Mouse (Mus musculus): Measurements from ENCODE around the gene Fbl. TPM values are rescaled to one million over a fixed set of nuclear protein-coding genes. Genes with fewer than 3 reads are reported as not detected.

Gene Fbl
- polyA plus RNA-seq, 1 experiment, result 72.4 TPM

DNA sequence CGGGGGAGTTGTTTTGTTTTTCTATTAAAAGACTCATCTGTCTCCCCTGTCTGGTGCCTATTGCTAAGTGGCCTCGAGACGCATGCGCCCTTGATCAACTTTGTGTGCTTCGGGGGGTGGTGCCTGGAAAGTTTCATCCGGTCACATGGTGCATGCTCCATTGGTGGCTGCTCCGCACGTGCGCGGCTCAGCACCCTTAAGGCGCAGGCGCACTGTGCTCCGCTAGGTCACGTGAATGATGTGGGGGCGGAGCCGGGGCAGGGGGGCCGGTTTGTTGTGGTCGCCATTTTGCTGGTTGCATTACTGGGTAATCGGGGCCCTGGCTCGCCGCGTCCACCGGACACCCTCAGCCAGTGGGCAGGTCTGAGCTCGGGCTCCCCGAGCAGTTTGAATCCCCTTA lies 9.7 kb downstream of the Fbl start, which contains the start of gene Dyrk1b:
Dyrk1b (plus strand) TSS at position 242 of the 400 bp plus-strand sequence.
- WGBS, result 1% methylated on average over 25 of the region's 25 CpGs
- H3K36me3 ChIP-seq (ENCODE audit: control insufficient read depth, insufficient read depth, low read length), result peaks cover 41% of the 10 kb centered on the region
- peak within 1 kb of the TSS; percentile 90 for H3K4me3 ChIP-seq (ENCODE audit: control insufficient read depth, insufficient read depth, low read length)
- H3K27me3 ChIP-seq (ENCODE audit: control insufficient read depth, insufficient read depth, low read length), result no peaks in the 10 kb centered on the region
- DNase-seq, result peak; percentile 99
- no peak for TF ChIP-seq CTCF (IDR thresholded peaks at IDR 0.05; ENCODE audit: borderline replicate concordance, control insufficient read depth, extremely low read depth, insufficient read depth, low read length, poor library complexity)
- 0 out of 2 replicates have a peak, but pooled peaks have one; percentile 38 for TF ChIP-seq POLR2A (IDR thresholded peaks at IDR 0.05; ENCODE audit: control insufficient read depth, extremely low read depth, insufficient read depth, low read length, poor library complexity)
- H3K4me1 ChIP-seq (replicated peaks; ENCODE audit: control insufficient read depth, insufficient read depth, low read length), result peaks cover 10% of the 10 kb centered on the region
- H3K27ac ChIP-seq (ENCODE audit: control insufficient read depth, insufficient read depth, low read length), result peak within 1 kb of the TSS; percentile 27

DNA sequence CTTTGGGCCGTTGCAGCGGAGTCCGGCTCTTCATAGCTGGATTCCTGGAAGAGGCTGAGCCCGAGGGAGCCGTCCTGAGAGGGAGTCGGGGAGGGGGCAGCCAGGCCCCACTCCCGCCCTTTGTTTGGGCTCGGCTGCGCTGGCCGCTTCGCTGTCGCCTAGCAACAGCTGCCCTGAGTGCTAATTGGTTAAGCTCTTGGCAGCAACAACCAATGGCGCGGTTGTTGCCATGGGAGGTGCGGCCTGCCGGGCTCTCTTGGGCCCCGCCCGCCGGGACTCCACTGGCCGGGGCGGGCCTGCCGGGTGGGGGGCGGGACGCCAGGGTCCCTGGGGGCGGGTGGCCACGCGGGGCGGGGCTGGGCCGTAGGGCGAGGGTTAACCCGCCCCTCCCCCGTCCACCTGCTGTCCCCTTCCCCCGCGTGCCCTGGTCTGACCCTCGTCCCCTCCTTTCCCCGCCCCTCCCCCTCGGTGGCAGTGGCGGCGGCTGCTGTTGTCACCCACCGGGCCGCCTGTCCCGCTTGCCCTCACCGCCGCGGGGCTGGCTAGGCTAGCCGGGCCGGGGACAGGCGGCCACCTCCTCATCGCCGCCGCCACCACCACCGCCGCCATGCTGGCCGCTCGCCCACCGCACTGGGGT lies 10.3 kb downstream of the Fbl start:
- DNase-seq, result peak; percentile 92
- under 1% methylated on average over 51 of the region's 56 CpGs for WGBS
- Histone ChIP-seq H3K4me3 (ENCODE audit: control insufficient read depth, insufficient read depth, low read length) (peak overlapping the region; percentile 90), H3K4me1 (replicated peaks; ENCODE audit: control insufficient read depth, insufficient read depth, low read length) (peaks cover 10% of the 10 kb centered on the region), H3K27ac (ENCODE audit: control insufficient read depth, insufficient read depth, low read length) (peak overlapping the region; percentile 27), H3K36me3 (ENCODE audit: control insufficient read depth, insufficient read depth, low read length) (peaks cover 47% of the 10 kb centered on the region), H3K27me3 (ENCODE audit: control insufficient read depth, insufficient read depth, low read length) (no peaks in the 10 kb centered on the region)
- TF ChIP-seq POLR2A (IDR thresholded peaks at IDR 0.05; ENCODE audit: control insufficient read depth, extremely low read depth, insufficient read depth, low read length, poor library complexity) (0 out of 2 replicates have a peak, but pooled peaks have one; percentile 13), CTCF (IDR thresholded peaks at IDR 0.05; ENCODE audit: borderline replicate concordance, control insufficient read depth, extremely low read depth, insufficient read depth, low read length, poor library complexity) (no peak)

DNA sequence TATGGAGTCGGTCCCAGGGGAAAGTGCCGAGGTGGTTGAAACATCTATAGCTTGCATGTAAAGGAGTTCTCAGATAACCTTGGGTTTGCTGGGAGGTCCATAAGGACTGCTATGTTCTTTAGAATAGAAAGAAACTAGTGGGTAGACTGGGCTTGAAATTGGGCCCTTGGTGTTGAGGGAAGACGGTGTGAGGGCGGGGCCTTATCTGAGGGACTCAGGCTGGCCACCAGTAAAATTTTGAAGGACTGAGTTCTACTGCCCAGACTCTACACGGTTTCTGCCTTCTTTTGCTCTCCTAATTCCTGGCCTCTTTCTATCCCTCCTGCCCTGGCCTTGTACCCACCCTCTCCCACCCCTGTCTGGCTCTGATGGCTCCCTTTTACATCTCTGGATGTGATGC lies 11.4 kb downstream of the Fbl start:
- H3K36me3 ChIP-seq (ENCODE audit: control insufficient read depth, insufficient read depth, low read length), result peaks cover 58% of the 10 kb centered on the region
- no peak overlapping the region for H3K4me3 ChIP-seq (ENCODE audit: control insufficient read depth, insufficient read depth, low read length)
- H3K27me3 ChIP-seq (ENCODE audit: control insufficient read depth, insufficient read depth, low read length), result no peaks in the 10 kb centered on the region
- H3K4me1 ChIP-seq (replicated peaks; ENCODE audit: control insufficient read depth, insufficient read depth, low read length), result peaks cover 10% of the 10 kb centered on the region
- no peak for DNase-seq
- TF ChIP-seq POLR2A (IDR thresholded peaks at IDR 0.05; ENCODE audit: control insufficient read depth, extremely low read depth, insufficient read depth, low read length, poor library complexity) (no peak), CTCF (IDR thresholded peaks at IDR 0.05; ENCODE audit: borderline replicate concordance, control insufficient read depth, extremely low read depth, insufficient read depth, low read length, poor library complexity) (no peak)
- no peak overlapping the region for H3K27ac ChIP-seq (ENCODE audit: control insufficient read depth, insufficient read depth, low read length)
- 91% methylated on average over 5 of the region's 5 CpGs for WGBS

DNA sequence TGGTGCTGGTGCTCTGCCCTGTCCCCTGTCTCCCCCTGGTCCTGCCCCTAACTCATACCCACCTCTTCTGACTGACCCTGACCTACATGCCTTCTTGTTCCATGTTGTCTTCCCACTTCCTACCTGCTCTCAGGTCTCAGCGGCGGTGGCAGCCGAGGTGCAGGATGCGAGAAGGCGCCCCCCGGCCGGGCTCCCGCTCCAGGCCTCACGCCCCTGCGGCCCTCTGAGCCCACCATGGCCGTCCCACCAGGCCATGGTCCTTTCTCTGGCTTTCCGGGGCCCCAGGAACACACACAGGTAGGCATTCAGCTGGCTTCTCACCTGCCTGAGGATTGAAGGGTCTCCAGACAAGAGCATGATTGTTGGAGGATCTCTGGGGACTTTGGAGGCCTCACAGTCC lies 11.9 kb downstream of the Fbl start:
- no peak for DNase-seq
- peaks cover 59% of the 10 kb centered on the region for H3K36me3 ChIP-seq (ENCODE audit: control insufficient read depth, insufficient read depth, low read length)
- no peak overlapping the region for H3K4me3 ChIP-seq (ENCODE audit: control insufficient read depth, insufficient read depth, low read length)
- H3K27me3 ChIP-seq (ENCODE audit: control insufficient read depth, insufficient read depth, low read length), result no peaks in the 10 kb centered on the region
- H3K4me1 ChIP-seq (replicated peaks; ENCODE audit: control insufficient read depth, insufficient read depth, low read length), result peaks cover 10% of the 10 kb centered on the region
- no peak overlapping the region for H3K27ac ChIP-seq (ENCODE audit: control insufficient read depth, insufficient read depth, low read length)
- WGBS, result 96% methylated on average over 12 of the region's 12 CpGs
- TF ChIP-seq POLR2A (IDR thresholded peaks at IDR 0.05; ENCODE audit: control insufficient read depth, extremely low read depth, insufficient read depth, low read length, poor library complexity) (no peak), CTCF (IDR thresholded peaks at IDR 0.05; ENCODE audit: borderline replicate concordance, control insufficient read depth, extremely low read depth, insufficient read depth, low read length, poor library complexity) (no peak)

DNA sequence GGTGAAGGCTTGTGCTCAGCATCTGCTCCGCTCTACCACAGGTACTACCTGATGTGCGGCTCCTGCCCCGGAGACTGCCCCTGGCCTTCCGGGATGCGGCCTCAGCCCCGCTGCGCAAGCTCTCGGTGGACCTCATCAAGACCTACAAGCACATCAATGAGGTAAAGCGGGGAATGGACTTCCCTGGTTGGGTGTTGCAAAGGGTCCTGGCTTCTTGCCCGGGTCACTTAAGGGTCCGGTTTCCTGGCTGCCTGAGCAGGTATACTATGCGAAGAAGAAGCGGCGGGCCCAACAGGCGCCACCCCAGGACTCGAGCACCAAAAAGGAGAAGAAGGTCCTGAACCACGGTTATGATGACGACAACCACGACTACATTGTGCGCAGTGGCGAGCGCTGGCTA lies 12.8 kb downstream of the Fbl start:
- peaks cover 10% of the 10 kb centered on the region for H3K4me1 ChIP-seq (replicated peaks; ENCODE audit: control insufficient read depth, insufficient read depth, low read length)
- no peak for TF ChIP-seq POLR2A (IDR thresholded peaks at IDR 0.05; ENCODE audit: control insufficient read depth, extremely low read depth, insufficient read depth, low read length, poor library complexity)
- TF ChIP-seq CTCF (IDR thresholded peaks at IDR 0.05; ENCODE audit: borderline replicate concordance, control insufficient read depth, extremely low read depth, insufficient read depth, low read length, poor library complexity), result no peak
- H3K27me3 ChIP-seq (ENCODE audit: control insufficient read depth, insufficient read depth, low read length), result no peaks in the 10 kb centered on the region
- no peak overlapping the region for H3K27ac ChIP-seq (ENCODE audit: control insufficient read depth, insufficient read depth, low read length)
- no peak overlapping the region for H3K4me3 ChIP-seq (ENCODE audit: control insufficient read depth, insufficient read depth, low read length)
- H3K36me3 ChIP-seq (ENCODE audit: control insufficient read depth, insufficient read depth, low read length), result peaks cover 60% of the 10 kb centered on the region
- no peak for DNase-seq
- 95% methylated on average over 22 of the region's 22 CpGs for WGBS

DNA sequence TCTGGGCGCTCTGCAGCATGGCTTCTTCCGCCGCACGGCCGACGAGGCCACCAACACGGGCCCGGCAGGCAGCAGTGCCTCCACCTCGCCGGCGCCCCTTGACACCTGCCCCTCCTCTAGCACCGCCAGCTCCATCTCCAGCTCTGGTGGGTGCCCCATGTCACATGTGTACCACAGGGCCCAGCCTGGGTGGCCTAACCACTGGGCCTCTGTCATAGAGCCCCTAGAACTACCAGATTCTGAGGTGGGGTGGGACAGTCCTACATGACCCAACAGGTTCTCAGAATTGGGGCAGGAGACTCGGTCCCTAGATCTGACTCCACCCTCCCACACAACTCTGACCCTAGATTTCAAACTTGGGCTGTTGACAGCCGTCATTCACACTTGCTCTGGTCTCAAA lies 16.4 kb downstream of the Fbl start:
- DNase-seq, result no peak
- no peak overlapping the region for H3K4me3 ChIP-seq (ENCODE audit: control insufficient read depth, insufficient read depth, low read length)
- no peak overlapping the region for H3K27ac ChIP-seq (ENCODE audit: control insufficient read depth, insufficient read depth, low read length)
- WGBS, result 98% methylated on average over 14 of the region's 14 CpGs
- 0 out of 2 replicates have a peak, but pooled peaks cover 2% of the 10 kb centered on the region for H3K4me1 ChIP-seq (replicated peaks; ENCODE audit: control insufficient read depth, insufficient read depth, low read length)
- no peaks in the 10 kb centered on the region for H3K27me3 ChIP-seq (ENCODE audit: control insufficient read depth, insufficient read depth, low read length)
- H3K36me3 ChIP-seq (ENCODE audit: control insufficient read depth, insufficient read depth, low read length), result peaks cover 65% of the 10 kb centered on the region
- TF ChIP-seq CTCF (IDR thresholded peaks at IDR 0.05; ENCODE audit: borderline replicate concordance, control insufficient read depth, extremely low read depth, insufficient read depth, low read length, poor library complexity) (no peak), POLR2A (IDR thresholded peaks at IDR 0.05; ENCODE audit: control insufficient read depth, extremely low read depth, insufficient read depth, low read length, poor library complexity) (no peak)

Data from thymus, adult 2 months (tissue).